Comparison of ENCODE assay signal across 8 mouse cellular contexts in genomic region chr16:3908537-3909111, GRCm38 (mm10). TPM values are rescaled to one million over a fixed set of nuclear protein-coding genes. Genes with fewer than 3 reads are reported as not detected.
DNase-seq lines count a peak whose midpoint lies in the region; ATAC-seq lines count a peak whose summit lies in the region.

1700037C18Rik (minus strand) TSS chr16:3908689.
Cluap1 (plus strand) TSS chr16:3908801.

- peak; percentile 96 to 99 for DNase-seq in adrenal gland, adult (ENCODE audit: inconsistent age in 2 of 2, low spot score in 1 of 2)
- DNase-seq in embryo, embryonic 10.5 days (ENCODE audit: low spot score): peak; percentile 95
- peak; percentile 92 for DNase-seq in gastrocnemius, postnatal 14 days
- peak; percentile 96 for DNase-seq in intestine, embryonic 14.5 days (ENCODE audit: low spot score)
- DNase-seq in left cerebral cortex, postnatal 14 days (ENCODE audit: low spot score in 2 of 2): peak; percentile 95 to 96
- peak; percentile 95 for DNase-seq in mesoderm, embryonic 11.5 days (ENCODE audit: low read depth, low spot score)
- DNase-seq in right cerebral cortex, postnatal 36 days (ENCODE audit: low spot score in 2 of 2): peak; percentile 92 to 94
- peak; percentile 92 for DNase-seq in yolk sac, embryonic 10.5 days (ENCODE audit: low spot score)

- H3K27me3 ChIP-seq in intestine, embryonic 14.5 days (replicated peaks; ENCODE audit: control insufficient read depth, insufficient read depth, low read length): no peaks in the 10 kb centered on the region

- H3K4me3 ChIP-seq in intestine, embryonic 14.5 days (ENCODE audit: low read depth, low read length): peak within 1 kb of the TSS; percentile 59

- H3K9me3 ChIP-seq in intestine, embryonic 14.5 days (ENCODE audit: control insufficient read depth, low read length): no peaks in the 10 kb centered on the region

- H3K27ac ChIP-seq in intestine, embryonic 14.5 days (ENCODE audit: low read depth): 0 out of 2 replicates have a peak within 1 kb of the TSS, but pooled peaks have one; percentile 58

- H3K4me2 ChIP-seq in intestine, embryonic 14.5 days (ENCODE audit: low read length): peak within 1 kb of the TSS; percentile 62

- 0 out of 2 replicates have a peak, but pooled peaks cover 5% of the 10 kb centered on the region for H3K4me1 ChIP-seq in intestine, embryonic 14.5 days (replicated peaks; ENCODE audit: control insufficient read depth, insufficient read depth, low read length)

- peak within 1 kb of the TSS; percentile 65 for H3K9ac ChIP-seq in intestine, embryonic 14.5 days (ENCODE audit: low read length)

- H3K36me3 ChIP-seq in intestine, embryonic 14.5 days (ENCODE audit: control insufficient read depth, insufficient read depth, low read length): peaks cover 37% of the 10 kb centered on the region

- under 1% methylated on average over 33 of the region's 33 CpGs for WGBS in intestine, embryonic 14.5 days

- intact Hi-C loops in gastrocnemius, postnatal 14 days (cut with DNase I; ENCODE audit: low total_unique reads): loop anchor here (10.0 kb wide), 1 partner anchor 64 kb away; the partner anchor contains the start of gene Zfp174
- intact Hi-C loops in left cerebral cortex, postnatal 14 days (cut with DNase I): loop anchor here (1.0 to 10.0 kb wide), 2 partner anchors 24 to 164 kb away; partner anchors contain the start of genes Gm20695, Zfp263 and Zfp597

- peak; percentile 98 for ATAC-seq in intestine, embryonic 14.5 days (replicated peaks; ENCODE audit: low FRiP score, low TSS enrichment, low read depth)

RNA-seq across cellular contexts. Expression of gene 1700037C18Rik, which starts in this region (rescaled TPM):
- 1 to 10 TPM; 1.7 to 2.2 TPM for total RNA-seq in gastrocnemius, postnatal 14 days (2021)
- polyA plus RNA-seq in intestine, embryonic 14.5 days (2014; fragmentation: Nextera tagmentation; extraction: Ambion mirVana): 4.8 and 5.3 TPM in 2 replicates
- total RNA-seq in left cerebral cortex, postnatal 14 days (2021): 1 to 10 TPM; 8.7 to 10.0 TPM

RNA-seq across cellular contexts. Expression of gene Cluap1, which starts in this region (rescaled TPM):
- total RNA-seq in gastrocnemius, postnatal 14 days (2021): 1 to 10 TPM; 6.4 to 6.9 TPM
- 21.8 and 24.3 TPM in 2 replicates for polyA plus RNA-seq in intestine, embryonic 14.5 days (2014; fragmentation: Nextera tagmentation; extraction: Ambion mirVana)
- 10 to 100 TPM; 29.7 TPM for total RNA-seq in left cerebral cortex, postnatal 14 days (2021)

Comparison
In these comparisons a context has a peak if more than half of its experiments do, and no peak if none do; other contexts are left out.
1. Peak in every context shown above with its lines: DNase-seq, ATAC-seq, H3K4me3 ChIP-seq and H3K27ac ChIP-seq.